Mouse (Mus musculus) adrenal gland, adult 18-20 months (tissue): Measurements from ENCODE around the gene Lgals4. TPM values are rescaled to one million over a fixed set of nuclear protein-coding genes. Genes with fewer than 3 reads are reported as not detected.

Experiments used
- DNase-seq, 2 experiments: peaks; one replicate each; pipeline ENCODE4 v3.0.0; 2021 to 2022; ENCODE audit warnings: low spot score in 2 of 2
- long read RNA-seq, 2 experiments: library from polyadenylated mRNA; stranded (forward); transcript quantifications; one replicate each; pipeline ENCODE4 v2.0.0; 2021
- total RNA-seq, 2 experiments: library from RNA; stranded (reverse); gene quantifications; 1 replicate in 1 of 2; 2 replicates in 1 of 2; pipeline ENCODE4 v1.2.3; 2021

The Lgals4 gene
- 10 to 100 TPM; 10.3 to 14.0 TPM for total RNA-seq
- long read RNA-seq, experiment 1: 0 reads
- long read RNA-seq, experiment 2, partial matches to known transcripts: 0 of 1 reads
- long read RNA-seq, experiment 2, other reads (novel, unspliced or antisense): 0 of 1 reads

DNA sequence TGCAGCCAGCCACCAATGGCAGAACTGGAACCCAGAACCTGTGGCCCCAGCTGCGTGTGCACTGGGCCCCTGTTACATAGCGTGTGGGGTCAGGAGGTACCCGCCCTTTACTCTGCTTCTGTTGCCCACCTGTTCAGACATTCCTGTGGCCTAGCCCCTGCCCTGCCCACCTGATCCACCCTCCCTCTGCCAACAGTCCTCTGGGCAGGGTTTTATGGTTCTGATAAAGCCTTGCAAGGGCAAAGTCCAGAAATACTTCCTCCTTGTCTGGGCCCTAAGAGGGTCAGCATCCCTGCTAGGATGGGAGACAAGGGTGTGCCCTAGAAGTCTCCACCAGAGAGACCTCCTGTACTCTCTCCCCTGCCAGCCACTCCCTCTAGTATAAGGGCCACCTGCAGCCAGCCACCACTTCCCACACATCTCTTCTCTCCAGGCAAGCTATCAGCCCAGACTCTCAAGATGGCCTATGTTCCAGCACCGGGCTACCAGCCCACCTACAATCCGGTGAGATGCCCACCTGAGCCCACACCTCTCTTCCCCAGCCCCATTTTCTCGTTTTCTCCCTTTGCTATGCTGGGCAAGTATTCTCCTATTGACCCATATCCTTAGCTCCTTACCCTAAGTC, at the start of gene Lgals4:
TSS of gene Lgals4 (plus strand) at position 132 of the 625 bp plus-strand sequence.
- no peak for DNase-seq

GRCm38 (mm10) chr7:28785161-28785560, 48.5 kb upstream of the Lgals4 start:
- DNase-seq: no peak

- no peak for DNase-seq
Measured at GRCm38 (mm10) chr7:28787884-28788283, 45.8 kb upstream of the Lgals4 start.

- DNase-seq: no peak
Measured at GRCm38 (mm10) chr7:28788307-28789195, 45.1 kb upstream of the Lgals4 start, which contains the start of gene Rinl. Rinl (plus strand) TSS chr7:28788969.

DNA sequence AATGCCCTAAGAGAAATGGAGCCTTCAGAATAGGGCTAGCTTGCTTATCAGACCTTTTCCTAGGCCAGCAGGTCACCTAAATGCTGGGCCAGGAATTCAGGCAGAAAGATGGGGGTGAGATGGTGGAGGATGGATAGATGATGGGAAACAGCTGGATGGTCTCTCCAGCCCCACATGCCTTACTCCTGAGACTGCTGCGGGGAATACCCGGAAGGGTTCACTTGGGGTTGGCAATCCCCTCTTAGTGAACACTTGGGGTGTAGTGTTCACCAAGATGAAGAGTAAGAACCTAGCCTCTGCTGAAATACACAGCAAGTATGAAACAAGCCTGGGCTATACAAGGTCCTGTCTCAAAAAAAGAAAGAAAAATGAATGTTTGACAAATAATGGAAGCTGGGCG, 44.4 kb upstream of the Lgals4 start:
- no peak for DNase-seq

DNA sequence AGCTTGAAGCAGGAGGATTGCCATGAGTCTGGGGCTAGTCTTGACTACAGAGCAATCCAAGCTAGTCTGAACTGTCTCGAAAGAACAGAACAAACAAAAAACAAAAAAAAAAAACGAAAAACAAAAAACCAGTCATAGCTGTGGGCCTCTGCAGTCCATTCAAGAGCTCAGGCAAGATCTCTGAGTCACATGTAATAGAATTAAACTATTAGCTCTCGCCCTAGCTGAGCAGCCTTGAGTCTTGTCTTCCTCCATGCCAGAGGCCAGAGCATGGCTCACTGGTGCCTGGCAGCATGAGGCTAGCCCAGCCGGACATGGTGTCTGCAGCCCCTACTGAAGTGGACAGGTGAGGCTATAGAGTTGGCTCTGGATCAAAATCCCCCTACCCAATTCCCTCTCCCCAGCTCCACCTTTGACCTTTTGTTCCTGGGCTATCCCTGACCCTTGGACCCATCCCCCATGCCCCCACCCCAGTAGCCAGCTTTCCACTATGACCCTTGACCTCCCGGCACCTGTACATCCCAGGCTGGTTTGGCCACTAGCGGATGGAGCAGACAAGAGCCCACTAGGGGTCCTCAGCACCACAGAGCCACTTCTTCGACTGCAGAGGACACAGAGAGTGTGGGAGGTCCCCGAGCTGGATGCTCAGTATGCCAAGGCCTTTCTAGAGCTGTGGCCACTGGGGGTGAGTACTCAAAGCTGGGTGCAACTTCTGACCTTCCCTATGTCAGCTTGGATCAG, 43.4 kb upstream of the Lgals4 start:
- DNase-seq: no peak

DNA sequence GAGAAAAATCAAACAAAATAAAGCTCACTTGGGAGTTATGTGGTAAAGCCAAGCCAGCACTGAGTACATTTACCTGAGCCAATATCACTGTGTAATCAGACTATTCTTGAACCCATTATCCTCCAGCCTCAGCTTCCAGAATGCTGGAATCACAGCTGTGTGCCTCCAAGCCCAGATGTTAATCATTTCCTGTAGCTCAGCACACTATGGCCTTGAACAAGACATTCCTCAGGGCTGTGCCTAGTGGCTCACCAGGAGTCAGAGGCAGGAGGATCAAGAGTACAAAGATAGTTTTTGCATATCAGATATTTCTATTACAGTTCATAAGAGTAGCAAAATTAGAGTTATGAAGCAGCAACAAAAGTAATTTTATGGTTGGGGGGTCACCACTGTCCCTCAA, 41.9 kb upstream of the Lgals4 start:
- DNase-seq: no peak

DNA sequence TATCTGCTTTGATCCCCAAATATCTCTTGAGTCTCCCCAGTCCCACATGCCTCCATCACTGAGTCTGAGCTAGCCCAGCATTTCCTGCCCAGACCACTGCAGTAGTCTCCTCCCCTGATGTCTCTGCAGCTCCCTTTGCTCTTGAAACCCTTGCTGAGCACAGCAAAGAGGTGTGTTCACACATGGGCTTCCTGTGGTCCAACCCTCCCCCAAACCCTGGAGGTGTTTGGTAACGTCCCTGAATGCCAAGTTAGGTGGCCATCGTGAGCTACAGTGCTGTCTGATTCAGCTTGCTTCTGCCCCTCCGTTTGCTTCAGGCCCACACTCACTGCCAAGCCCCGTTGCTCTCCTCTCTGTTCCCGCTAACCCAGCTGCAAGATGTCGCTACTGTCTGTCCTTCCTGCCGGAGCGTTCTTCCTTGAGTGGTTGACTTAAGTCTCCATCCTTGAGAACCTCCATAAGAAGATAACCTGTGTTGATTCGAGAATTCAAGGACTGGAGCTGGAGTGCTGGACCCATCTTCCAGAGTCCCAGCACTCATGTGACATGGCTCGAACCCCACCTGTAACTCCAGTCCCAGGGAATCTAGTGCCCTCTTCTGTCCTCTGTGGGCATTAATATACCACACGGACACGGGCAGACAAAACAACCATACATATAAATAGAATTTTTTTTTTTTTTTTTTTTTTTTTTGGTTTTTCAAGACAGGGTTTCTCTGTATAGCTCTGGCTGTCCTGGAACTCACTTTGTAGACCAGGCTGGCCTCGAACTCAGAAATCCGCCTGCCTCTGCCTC, 41.1 kb upstream of the Lgals4 start:
- no peak for DNase-seq

DNA sequence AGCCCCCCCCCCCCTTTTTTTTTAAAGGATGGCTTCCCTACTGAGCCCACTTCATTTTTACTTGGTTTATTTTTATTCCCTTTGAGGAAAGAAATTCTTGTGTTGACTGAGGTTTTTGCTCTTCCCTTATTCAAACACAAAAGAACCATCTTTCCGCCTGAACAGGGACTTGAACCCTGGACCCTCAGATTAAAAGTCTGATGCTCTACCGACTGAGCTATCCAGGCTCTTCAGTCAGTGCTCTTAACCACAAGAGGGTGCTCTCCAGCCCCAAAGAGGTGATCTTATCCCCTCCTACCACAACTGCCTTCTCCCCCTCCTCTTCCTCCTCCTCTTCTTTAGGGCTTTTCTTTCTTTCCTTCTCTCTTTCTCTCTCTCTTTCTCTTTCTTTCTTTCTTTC, 39.8 kb upstream of the Lgals4 start:
- DNase-seq: no peak

DNA sequence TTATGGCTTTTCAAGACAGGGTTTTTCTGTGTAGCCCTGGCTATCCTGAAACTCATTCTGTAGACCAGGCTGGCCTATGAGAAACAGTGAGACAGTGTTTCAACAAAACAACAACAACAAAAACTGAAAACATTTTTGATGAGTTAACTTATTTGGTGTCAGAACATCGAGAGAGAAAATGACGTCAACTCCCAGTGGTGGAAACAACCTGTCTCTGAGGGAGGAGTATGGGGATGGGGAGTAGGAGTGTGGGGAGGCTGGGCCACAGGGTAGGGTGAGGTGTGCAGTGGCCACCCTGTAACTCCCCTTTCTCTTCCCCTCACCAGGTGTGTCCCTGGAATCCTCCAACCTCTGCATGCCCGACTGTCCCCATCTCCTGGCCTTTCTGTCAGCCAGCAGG, 39.2 kb upstream of the Lgals4 start:
- no peak for DNase-seq

GRCm38 (mm10) chr7:28795832-28796231, 37.8 kb upstream of the Lgals4 start:
- no peak for DNase-seq

GRCm38 (mm10) chr7:28796562-28796975, 37.1 kb upstream of the Lgals4 start:
- peak; percentile 88 to 90 for DNase-seq

- DNase-seq: no peak
Measured at GRCm38 (mm10) chr7:28799994-28800393, 33.7 kb upstream of the Lgals4 start.

GRCm38 (mm10) chr7:28801451-28801850, 32.2 kb upstream of the Lgals4 start:
- DNase-seq: no peak

DNA sequence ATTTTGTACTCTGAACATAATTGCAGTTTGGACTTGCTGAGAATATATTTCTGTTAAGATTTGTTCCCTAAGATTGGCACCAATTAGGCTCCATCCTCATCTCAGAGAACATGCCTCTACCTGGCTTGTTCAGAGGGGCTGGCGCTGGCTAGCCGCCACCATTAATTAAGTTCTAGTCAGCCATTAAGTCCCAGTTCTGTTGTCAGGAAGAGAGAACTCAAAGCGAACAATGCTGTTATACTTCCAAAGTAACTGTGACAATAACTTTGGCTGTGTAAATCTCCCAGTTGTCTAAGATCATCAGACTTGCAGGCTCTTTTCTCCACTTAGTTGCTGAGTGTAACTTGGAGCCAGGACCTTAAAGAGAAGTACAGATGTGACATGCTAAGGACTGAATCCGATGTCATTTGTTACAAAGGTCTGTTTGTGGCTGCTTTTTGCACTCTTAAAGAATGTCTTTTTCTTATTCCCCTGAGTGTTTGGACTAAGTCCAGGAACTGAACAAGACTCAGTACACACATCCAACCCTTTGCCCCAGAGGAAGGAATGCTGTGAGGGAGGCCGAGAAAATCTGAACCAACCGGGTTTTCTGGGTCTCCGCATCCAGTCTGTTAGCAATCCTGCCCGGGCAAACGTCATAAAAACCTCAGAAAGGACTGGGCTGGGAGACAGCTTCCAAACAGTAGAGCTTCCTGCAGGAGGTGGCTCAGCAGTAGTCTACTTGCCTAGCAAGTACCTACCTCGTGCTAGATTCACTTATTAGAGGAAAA, 31.6 kb upstream of the Lgals4 start:
- no peak for DNase-seq

GRCm38 (mm10) chr7:28802846-28803588, 30.6 kb upstream of the Lgals4 start:
- no peak for DNase-seq

GRCm38 (mm10) chr7:28803756-28804155, 29.9 kb upstream of the Lgals4 start:
- no peak for DNase-seq

DNA sequence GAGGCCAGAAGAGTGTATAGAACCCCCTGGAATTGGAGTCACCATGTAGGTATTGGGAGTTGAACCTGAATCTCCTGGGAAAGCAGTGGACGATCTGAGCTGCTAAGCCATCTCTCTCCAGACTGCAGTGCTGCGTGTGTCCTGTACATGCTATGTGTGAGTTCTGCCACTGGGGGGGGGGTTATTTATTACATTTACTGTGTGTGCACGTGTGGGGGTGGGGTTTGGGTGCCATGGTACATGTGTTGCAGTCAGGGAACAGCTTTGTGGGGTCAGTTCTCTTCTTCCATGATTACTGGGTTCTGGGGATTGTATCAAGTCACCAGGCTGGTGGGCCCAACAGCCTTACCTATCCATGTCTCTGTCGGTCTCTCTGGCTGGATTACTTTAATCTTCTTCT, 26.8 kb upstream of the Lgals4 start:
- no peak for DNase-seq

GRCm38 (mm10) chr7:28807641-28808220, 25.9 kb upstream of the Lgals4 start:
- DNase-seq: peak in 1 of 2 experiments; percentile 51
